Mouse (Mus musculus) megakaryocyte, embryonic 14.5 days (primary cell): ENCODE data around the gene Tchh. TPM values are rescaled to one million over a fixed set of nuclear protein-coding genes. Genes with fewer than 3 reads are reported as not detected.
"Not testable (repeated sequence)": the region's sequence is repeated elsewhere in the genome, so short reads cannot be mapped to it uniquely, and the experiment has no call there.

ENCODE experiments used
- H3K27me3 ChIP-seq: replicated peaks from 2 replicates; pipeline ENCODE3; 2012; ENCODE audit warnings: inconsistent platforms
- H3K36me3 ChIP-seq: replicated peaks from 2 replicates; pipeline ENCODE3; 2012; ENCODE audit warnings: low read length, inconsistent platforms, mixed read lengths
- H3K4me1 ChIP-seq: 2 replicates; pipeline ENCODE4 v1.6.1; 2012; ENCODE audit warnings: inconsistent platforms
- H3K4me3 ChIP-seq: replicated peaks from 2 replicates; pipeline ENCODE3; 2012; ENCODE audit warnings: moderate library complexity, mild to moderate bottlenecking, inconsistent platforms
- H3K9me3 ChIP-seq: 2 replicates; pipeline ENCODE4 v1.6.1; 2012; ENCODE audit warnings: inconsistent platforms
- FLI1 ChIP-seq: IDR thresholded peaks from 2 replicates; pipeline ENCODE4 v1.6.1; 2012; ENCODE audit warnings: low read length, inconsistent platforms, mixed read lengths
- GATA1 ChIP-seq: IDR thresholded peaks from 3 replicates; pipeline ENCODE4 v1.6.1; 2012; ENCODE audit warnings: mixed read lengths, low read length, inconsistent platforms, borderline replicate concordance
- polyA plus RNA-seq: library from polyadenylated mRNA; stranded (reverse); fragments of >175 nt; gene quantifications from 2 replicates; pipeline ENCODE4 v1.2.3, GENCODE M21; 2012; ENCODE audit warnings: low replicate concordance; ENCODE audit not compliant: insufficient read depth

Tchh gene
- polyA plus RNA-seq, result not detected in 2 replicates

DNA sequence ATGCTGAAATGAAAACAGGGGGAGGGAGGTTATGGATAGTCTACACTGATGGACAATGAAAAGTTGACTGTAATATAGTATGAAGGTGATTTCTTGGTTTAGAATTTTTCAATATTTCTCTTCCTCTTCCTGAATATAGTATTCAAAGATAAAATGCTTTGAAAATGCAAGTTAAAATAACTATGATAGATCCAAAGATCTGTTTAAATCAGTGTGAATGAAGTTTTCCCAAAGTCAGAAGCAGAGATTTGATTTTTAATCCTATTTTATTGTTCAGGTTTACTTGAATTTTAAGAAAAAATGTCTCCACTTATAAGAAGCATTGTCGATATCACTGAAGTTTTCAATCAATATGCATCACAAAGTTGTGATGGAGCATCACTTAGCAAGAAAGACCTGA, at the start of gene Tchh:
TSS of gene Tchh (plus strand) at position 301 of the 400 bp plus-strand sequence.
- Histone ChIP-seq H3K27me3 (peaks cover 59% of the 10 kb centered on the region), H3K9me3 (peaks cover 12% of the 10 kb centered on the region; the same call in 1 of the 2 replicates)

GRCm38 (mm10) chr3:93393366-93393765, 48.8 kb upstream of the Tchh start, which contains the start of gene Rptn:
Gene Rptn (plus strand): TSS chr3:93393699.
- no peak for TF ChIP-seq FLI1
- TF ChIP-seq GATA1, result no peak
- no peaks in the 10 kb centered on the region for H3K4me1 ChIP-seq

More for the DNA sequence above, at the start of gene Tchh:
- no peaks in the 10 kb centered on the region for H3K36me3 ChIP-seq
- H3K4me3 ChIP-seq, result no peak within 1 kb of the TSS
- TF ChIP-seq GATA1, result no peak
- no peak for TF ChIP-seq FLI1
- peaks cover 35% of the 10 kb centered on the region for H3K4me1 ChIP-seq

DNA sequence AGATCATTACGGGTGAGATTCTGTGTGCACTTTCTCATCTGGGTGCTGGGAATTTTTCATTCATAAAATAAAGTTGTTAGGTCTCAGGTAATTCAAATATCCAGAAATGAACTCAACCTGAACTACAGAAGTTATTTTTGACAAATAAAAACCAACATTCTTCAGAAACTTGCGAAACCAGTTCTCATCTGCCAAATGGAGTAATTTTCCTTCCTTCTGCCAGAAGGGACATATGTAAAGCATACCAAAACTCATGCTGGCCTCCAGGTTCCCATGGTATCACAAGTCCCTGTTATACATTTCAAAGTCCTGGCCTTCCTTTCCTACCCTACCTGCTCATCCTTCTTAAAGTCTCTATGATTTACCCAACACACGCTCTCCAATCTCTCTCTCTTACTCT, 38.2 kb upstream of the Tchh start:
- H3K27me3 ChIP-seq, result no peaks in the 10 kb centered on the region
- no peaks in the 10 kb centered on the region for H3K36me3 ChIP-seq
- no peaks in the 10 kb centered on the region for H3K4me1 ChIP-seq
- H3K4me3 ChIP-seq, result no peak overlapping the region
- no peaks in the 10 kb centered on the region for H3K9me3 ChIP-seq
- no peak for TF ChIP-seq FLI1
- TF ChIP-seq GATA1, result no peak

More at GRCm38 (mm10) chr3:93393366-93393765, 48.8 kb upstream of the Tchh start, which contains the start of gene Rptn:
- Histone ChIP-seq H3K9me3 (peaks cover 10% of the 10 kb centered on the region; the same call in 1 of the 2 replicates), H3K36me3 (no peaks in the 10 kb centered on the region), H3K27me3 (no peaks in the 10 kb centered on the region), H3K4me3 (no peak within 1 kb of the TSS)

- H3K9me3 ChIP-seq, result no peaks in the 10 kb centered on the region
- no peak overlapping the region for H3K4me3 ChIP-seq
- H3K36me3 ChIP-seq, result no peaks in the 10 kb centered on the region
- no peaks in the 10 kb centered on the region for H3K4me1 ChIP-seq
- no peaks in the 10 kb centered on the region for H3K27me3 ChIP-seq
- TF ChIP-seq FLI1, result no peak
- no peak for TF ChIP-seq GATA1
Observed at GRCm38 (mm10) chr3:93406992-93407391, 35.1 kb upstream of the Tchh start.

DNA sequence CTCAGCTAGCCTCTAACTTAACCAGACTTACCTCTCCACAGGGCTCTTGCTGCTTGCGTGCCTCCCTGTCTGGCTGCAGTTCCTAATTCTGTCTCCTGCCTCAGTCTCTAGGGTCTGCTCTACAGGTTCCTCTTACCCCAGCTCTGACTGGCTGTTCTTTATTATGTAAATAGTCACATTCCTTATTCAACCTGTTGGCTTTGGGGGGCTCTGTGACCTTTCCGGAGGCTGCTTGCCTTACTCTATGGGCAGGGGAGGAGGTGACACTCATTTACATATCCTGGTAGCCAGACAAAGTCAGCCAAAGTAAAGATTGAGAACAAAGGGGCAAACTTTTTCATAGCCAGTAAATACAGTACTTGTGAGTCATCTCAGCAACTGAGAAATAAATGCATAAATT, 30.2 kb upstream of the Tchh start:
- Histone ChIP-seq H3K4me1 (no peaks in the 10 kb centered on the region), H3K36me3 (no peaks in the 10 kb centered on the region), H3K4me3 (no peak overlapping the region), H3K9me3 (no peaks in the 10 kb centered on the region), H3K27me3 (no peaks in the 10 kb centered on the region)
- TF ChIP-seq GATA1 (no peak), FLI1 (no peak)

DNA sequence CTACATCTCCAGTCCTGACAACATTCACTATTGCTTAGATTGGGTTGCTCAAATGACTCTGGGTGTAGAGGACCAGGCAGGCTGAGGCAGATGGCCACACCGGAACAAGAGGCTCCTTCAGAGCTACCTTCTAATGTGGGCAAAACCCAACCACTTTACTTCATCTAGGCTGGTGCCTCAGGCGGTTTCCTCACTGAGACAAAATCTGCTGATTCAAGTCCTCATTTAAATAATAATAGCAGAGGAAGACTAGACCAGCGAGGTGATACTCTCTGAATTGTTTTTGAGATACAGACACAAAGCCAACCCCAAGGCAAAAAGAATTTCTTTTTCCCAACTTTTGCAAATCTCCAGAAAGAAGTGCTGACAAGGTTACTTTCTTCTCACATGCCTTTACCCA, 10.5 kb upstream of the Tchh start:
- H3K9me3 ChIP-seq, result no peaks in the 10 kb centered on the region
- no peak overlapping the region for H3K4me3 ChIP-seq
- peaks cover 5% of the 10 kb centered on the region for H3K27me3 ChIP-seq
- no peaks in the 10 kb centered on the region for H3K4me1 ChIP-seq
- no peaks in the 10 kb centered on the region for H3K36me3 ChIP-seq
- no peak for TF ChIP-seq GATA1
- TF ChIP-seq FLI1, result no peak

- Histone ChIP-seq H3K27me3 (peaks cover 74% of the 10 kb centered on the region), H3K4me3 (peak overlapping the region; percentile 92), H3K4me1 (peaks cover 43% of the 10 kb centered on the region), H3K9me3 (peaks cover 17% of the 10 kb centered on the region; the same call in 1 of the 2 replicates), H3K36me3 (no peaks in the 10 kb centered on the region)
- TF ChIP-seq GATA1, result no peak
- no peak for TF ChIP-seq FLI1
Observed at GRCm38 (mm10) chr3:93443501-93444101, 1.5 kb downstream of the Tchh start.

GRCm38 (mm10) chr3:93444343-93445164, 2.4 kb downstream of the Tchh start:
- H3K27me3 ChIP-seq, result peaks cover 72% of the 10 kb centered on the region

DNA sequence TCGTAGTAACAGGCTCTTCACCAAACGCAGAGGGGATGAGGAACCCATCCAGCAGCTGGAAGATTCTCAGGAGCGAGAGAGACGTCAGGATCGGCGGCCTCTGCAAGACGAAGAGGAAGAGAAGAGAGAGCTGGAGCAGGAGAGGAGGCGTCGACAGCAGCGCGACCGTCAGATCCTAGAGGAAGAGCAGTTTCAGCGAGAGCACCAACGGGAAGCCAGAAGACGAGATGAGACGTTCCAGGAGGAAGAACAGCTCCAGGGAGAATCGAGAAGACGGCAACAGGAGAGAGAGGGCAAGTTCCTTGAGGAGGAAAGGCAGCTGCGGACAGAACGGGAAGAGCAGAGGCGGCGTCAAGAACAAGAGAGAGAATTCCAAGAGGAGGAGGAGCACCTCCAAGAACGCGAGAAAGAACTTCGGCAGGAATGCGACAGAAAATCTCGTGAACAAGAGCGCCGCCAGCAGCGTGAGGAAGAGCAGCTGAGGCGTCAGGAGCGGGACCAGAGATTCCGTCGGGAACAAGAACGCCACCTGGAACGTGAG, 3.1 kb downstream of the Tchh start:
- Histone ChIP-seq H3K4me3 (peak overlapping the region; percentile 92), H3K9me3 (peaks cover 17% of the 10 kb centered on the region; the same call in 1 of the 2 replicates), H3K4me1 (peaks cover 43% of the 10 kb centered on the region), H3K36me3 (no peaks in the 10 kb centered on the region), H3K27me3 (peaks cover 73% of the 10 kb centered on the region)
- no peak for TF ChIP-seq GATA1
- no peak for TF ChIP-seq FLI1

More at GRCm38 (mm10) chr3:93444343-93445164, 2.4 kb downstream of the Tchh start:
- H3K4me1 ChIP-seq, result peaks cover 43% of the 10 kb centered on the region
- peaks cover 17% of the 10 kb centered on the region; the same call in 1 of the 2 replicates for H3K9me3 ChIP-seq
- H3K4me3 ChIP-seq, result peak overlapping the region; percentile 92
- TF ChIP-seq FLI1 (no peak), GATA1 (no peak)
- H3K36me3 ChIP-seq, result no peaks in the 10 kb centered on the region

DNA sequence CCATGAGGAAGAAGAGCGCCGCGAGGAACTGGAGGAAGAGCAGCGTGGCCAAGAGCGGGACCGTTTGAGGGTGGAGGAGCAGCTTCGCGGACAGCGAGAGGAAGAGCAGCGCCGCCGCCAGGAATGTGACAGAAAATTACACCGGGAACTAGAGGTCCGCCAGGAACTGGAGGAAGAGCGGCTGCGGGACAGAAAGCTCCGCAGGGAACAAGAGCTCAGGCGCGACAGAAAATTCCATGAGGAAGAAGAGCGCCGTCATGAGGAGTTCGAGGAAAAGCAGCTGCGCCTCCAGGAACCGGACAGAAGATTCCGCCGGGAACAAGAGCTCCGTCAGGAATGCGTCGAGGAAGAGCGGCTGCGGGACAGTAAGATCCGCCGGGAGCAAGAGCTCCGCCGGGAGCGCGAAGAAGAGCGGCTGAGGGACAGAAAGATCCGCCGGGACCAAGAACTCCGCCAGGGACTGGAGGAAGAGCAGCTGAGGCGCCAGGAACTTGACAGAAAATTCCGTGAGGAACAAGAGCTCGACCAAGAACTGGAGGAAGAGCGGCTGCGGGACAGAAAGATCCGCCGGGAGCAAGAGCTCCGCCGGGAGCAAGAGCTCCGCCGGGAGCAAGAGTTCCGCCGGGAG, 4.1 kb downstream of the Tchh start:
- TF ChIP-seq FLI1 (no peak), GATA1 (no peak)
- H3K4me3 ChIP-seq, result peak overlapping the region; percentile 89
- peaks cover 43% of the 10 kb centered on the region for H3K4me1 ChIP-seq
- H3K36me3 ChIP-seq, result no peaks in the 10 kb centered on the region
- peaks cover 17% of the 10 kb centered on the region; the same call in 1 of the 2 replicates for H3K9me3 ChIP-seq
- H3K27me3 ChIP-seq, result peaks cover 65% of the 10 kb centered on the region

- Histone ChIP-seq H3K4me3 (peak overlapping the region; percentile 76), H3K27me3 (peaks cover 65% of the 10 kb centered on the region), H3K4me1 (peaks cover 43% of the 10 kb centered on the region), H3K9me3 (peaks cover 17% of the 10 kb centered on the region; the same call in 1 of the 2 replicates)
- H3K36me3 ChIP-seq, result not testable (repeated sequence)
Observed at GRCm38 (mm10) chr3:93446756-93447137, 4.6 kb downstream of the Tchh start.
